Mouse (Mus musculus): Measurements from ENCODE around the gene Cd38.
"Not testable (repeated sequence)": the region's sequence is repeated elsewhere in the genome, so short reads cannot be mapped to it uniquely, and the experiment has no call there.

Cd38 gene

DNA sequence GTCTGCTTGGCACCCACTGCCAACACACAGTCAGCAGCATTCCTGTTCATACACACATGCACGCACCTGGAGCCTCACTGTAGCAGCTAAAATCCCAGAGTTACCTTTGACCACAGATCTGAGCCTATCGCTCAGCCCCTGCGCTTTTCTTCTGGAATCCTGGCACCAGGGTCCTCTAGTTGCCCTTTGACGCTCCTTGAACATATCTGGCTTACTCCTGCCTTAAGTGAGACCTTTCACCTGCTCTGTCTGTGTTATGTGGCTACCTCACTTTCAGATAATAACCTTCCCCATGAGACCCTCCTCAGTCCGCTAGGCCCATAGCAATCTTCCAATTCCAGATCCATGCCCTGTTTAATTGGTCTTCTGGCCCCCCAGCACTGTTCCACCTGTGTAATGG lies 8.3 kb upstream of the Cd38 start:
- no peak for DNase-seq (ENCODE audit: low spot score)

- DNase-seq (ENCODE audit: low spot score), result no peak
These were observed 7.5 kb upstream of the Cd38 start for GRCm38 (mm10) chr5:43860670-43861431.

GRCm38 (mm10) chr5:43863642-43864041 lies 4.7 kb upstream of the Cd38 start:
- no peak for DNase-seq (ENCODE audit: low spot score)

- no peak for DNase-seq (ENCODE audit: low spot score)
These were observed 3.0 kb upstream of the Cd38 start for GRCm38 (mm10) chr5:43865316-43865715.

- DNase-seq (ENCODE audit: low spot score), result no peak
These were observed 603 bp downstream of the Cd38 start for GRCm38 (mm10) chr5:43868711-43869600.

GRCm38 (mm10) chr5:43871845-43872244 lies 3.5 kb downstream of the Cd38 start:
- no peak for DNase-seq (ENCODE audit: low spot score)

- DNase-seq (ENCODE audit: low spot score), result no peak
These were observed 4.3 kb downstream of the Cd38 start for GRCm38 (mm10) chr5:43872652-43873051.

GRCm38 (mm10) chr5:43882034-43882433 lies 13.7 kb downstream of the Cd38 start:
- no peak for DNase-seq (ENCODE audit: low spot score)

GRCm38 (mm10) chr5:43885060-43885820 lies 16.9 kb downstream of the Cd38 start:
- DNase-seq (ENCODE audit: low spot score), result no peak

DNA sequence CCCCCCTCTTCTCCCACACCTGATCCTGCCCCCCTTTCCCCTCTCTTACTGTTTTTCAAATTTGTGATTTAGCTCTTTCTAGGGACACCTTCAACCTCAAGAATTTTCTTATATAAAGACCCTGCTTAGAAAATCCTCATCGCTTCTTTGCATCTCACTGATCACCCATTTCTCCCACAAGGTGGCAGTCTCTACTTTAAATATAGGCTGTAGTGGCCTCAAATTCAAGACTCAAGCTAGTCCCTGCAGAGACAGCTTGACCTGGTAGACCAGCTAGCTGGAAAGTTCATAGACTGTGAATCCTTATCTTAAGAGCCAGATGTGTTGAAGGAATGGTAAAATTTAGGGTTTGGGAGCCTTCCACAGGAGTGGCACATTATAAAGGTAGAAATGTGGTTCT lies 24.0 kb downstream of the Cd38 start:
- DNase-seq (ENCODE audit: low spot score), result no peak

DNA sequence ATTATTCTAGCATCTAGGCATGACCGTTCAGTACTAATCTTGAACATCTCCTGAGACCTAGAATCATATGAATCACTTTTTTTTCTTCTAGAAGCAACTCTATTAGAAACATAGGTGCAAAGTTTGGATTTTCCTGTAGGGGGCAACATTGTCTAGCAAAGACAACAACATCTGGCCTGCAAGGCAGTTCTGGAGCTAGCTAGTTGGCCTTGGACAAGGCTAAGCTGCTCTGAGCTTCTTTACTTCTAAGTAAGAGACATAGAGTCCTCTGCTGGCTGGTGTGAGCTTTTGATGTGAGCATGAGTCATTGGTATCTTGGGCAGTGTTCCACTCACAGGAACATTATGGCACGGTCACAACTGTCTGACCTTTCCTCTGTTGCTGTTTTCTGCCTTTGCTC lies 25.8 kb downstream of the Cd38 start:
- peak; percentile 22 for DNase-seq (ENCODE audit: low spot score)

GRCm38 (mm10) chr5:43895931-43896330 lies 27.6 kb downstream of the Cd38 start:
- no peak for DNase-seq (ENCODE audit: low spot score)

- no peak for DNase-seq (ENCODE audit: low spot score)
These were observed 36.3 kb downstream of the Cd38 start for GRCm38 (mm10) chr5:43904685-43905084.

DNA sequence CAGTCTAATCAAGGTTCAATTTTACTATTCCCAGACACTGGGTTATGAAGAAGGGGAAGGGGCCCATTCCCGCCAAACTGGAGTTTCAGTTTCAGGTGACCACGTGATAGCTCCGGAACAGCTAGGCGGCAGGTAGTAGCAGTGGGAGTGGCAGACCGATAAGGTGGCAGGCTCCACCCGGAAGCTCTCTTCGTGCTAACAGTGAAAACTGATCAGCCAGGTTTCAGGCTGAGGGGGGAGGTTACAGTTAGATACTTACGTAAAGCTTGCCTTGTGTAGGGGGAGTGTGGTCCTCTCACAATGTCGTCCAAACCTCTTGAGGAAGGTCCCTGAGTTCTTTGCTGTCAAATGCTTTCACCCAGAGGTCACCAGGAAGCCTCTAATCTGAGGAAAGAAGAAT lies 40.9 kb downstream of the Cd38 start:
- no peak for DNase-seq (ENCODE audit: low spot score)

DNA sequence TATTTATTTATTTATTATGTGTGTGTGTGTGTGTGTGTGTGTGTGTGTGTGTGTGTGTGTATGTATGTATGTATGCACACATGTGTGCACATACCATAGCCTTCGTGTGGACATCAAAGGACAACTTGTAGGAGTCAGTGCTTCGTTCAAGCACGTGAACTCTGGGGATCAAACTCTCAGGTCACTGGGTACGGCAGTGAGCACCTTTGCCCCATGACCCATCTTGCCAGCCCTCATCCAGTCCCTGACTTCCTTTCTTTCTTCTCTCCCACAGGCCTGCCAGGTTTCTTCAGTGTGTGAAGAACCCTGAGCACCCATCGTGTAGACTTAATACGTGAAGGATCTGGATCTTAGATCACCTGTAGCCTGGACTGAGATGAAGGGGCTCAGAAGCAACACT lies 41.7 kb downstream of the Cd38 start:
- DNase-seq (ENCODE audit: low spot score), result no peak

- DNase-seq (ENCODE audit: low spot score), result not testable (repeated sequence)
These were observed 44.5 kb downstream of the Cd38 start, which contains the start of gene Gm7879 for GRCm38 (mm10) chr5:43912844-43913243. Gene Gm7879, plus strand, starts transcription at chr5:43913144.

GRCm38 (mm10) chr5:43915261-43915886 lies 47.0 kb downstream of the Cd38 start:
- DNase-seq (ENCODE audit: low spot score), result no peak

GRCm38 (mm10) chr5:43921877-43922276 lies 53.5 kb downstream of the Cd38 start:
- no peak for DNase-seq (ENCODE audit: low spot score)

- DNase-seq (ENCODE audit: low spot score), result peak; percentile 17
These were observed 55.6 kb downstream of the Cd38 start for GRCm38 (mm10) chr5:43923933-43924332.

GRCm38 (mm10) chr5:43927729-43928128 lies 59.4 kb downstream of the Cd38 start:
- no peak for DNase-seq (ENCODE audit: low spot score)

GRCm38 (mm10) chr5:43933269-43933668 lies 64.9 kb downstream of the Cd38 start:
- no peak for DNase-seq (ENCODE audit: low spot score)

Data from left cerebral cortex, adult 11 months (tissue).